Mouse (Mus musculus): Measurements from ENCODE around the gene Serpinb3a. TPM values are rescaled to one million over a fixed set of nuclear protein-coding genes. Genes with fewer than 3 reads are reported as not detected.

Gene Serpinb3a
- polyA plus RNA-seq, 2 experiments = not detected

DNA sequence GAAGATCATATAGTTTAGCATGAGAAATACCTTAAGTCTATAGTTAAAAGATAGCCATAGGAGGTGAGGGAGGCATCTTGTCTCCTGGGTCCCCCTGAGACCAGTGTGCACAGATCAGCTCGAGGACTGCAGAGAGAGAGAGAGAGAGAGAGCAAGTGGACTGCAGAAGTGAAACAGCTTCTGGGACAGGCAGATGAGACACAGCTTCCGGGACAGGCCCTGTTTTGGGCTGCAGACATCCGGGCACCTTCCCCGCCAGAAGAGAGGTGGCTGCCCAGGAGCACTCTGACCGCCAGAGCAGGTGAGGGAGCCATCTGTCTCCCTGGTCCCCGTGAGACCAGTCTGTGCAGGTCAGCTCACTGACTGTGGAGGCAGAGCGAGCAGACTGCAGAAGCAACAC lies 36.9 kb downstream of the Serpinb3a start:
- Histone ChIP-seq H3K4me3 (ENCODE audit: insufficient read depth in 1 of 2, low read depth in 2 of 2, low read length in 2 of 2) (no peak overlapping the region), H3K4me1 (replicated peaks; ENCODE audit: control insufficient read depth in 2 of 2, insufficient read depth in 2 of 2, low read length in 1 of 2) (no peaks in the 10 kb centered on the region), H3K36me3 (replicated peaks; ENCODE audit: control insufficient read depth, insufficient read depth, low read depth) (no peaks in the 10 kb centered on the region), H3K9ac (replicated peaks) (no peak overlapping the region), H3K4me2 (ENCODE audit: low read depth) (no peak overlapping the region), H3K9me3 (ENCODE audit: control insufficient read depth, low read length) (no peaks in the 10 kb centered on the region), H3K27ac (no peak overlapping the region), H3K27me3 (ENCODE audit: control insufficient read depth, insufficient read depth, low read length) (no peaks in the 10 kb centered on the region)
- DNase-seq (ENCODE audit: low read depth in 3 of 3, low spot score in 3 of 3) = no peak
- 48% methylated on average over 7 of the region's 7 CpGs for WGBS (ENCODE audit: insufficient replicate concordance)
- TF ChIP-seq EP300 (IDR thresholded peaks at IDR 0.05; ENCODE audit: low read depth) (no peak), CTCF (IDR thresholded peaks at IDR 0.05; ENCODE audit: low read depth) (no peak)
- no peak for ATAC-seq (ENCODE audit: insufficient read depth)

DNA sequence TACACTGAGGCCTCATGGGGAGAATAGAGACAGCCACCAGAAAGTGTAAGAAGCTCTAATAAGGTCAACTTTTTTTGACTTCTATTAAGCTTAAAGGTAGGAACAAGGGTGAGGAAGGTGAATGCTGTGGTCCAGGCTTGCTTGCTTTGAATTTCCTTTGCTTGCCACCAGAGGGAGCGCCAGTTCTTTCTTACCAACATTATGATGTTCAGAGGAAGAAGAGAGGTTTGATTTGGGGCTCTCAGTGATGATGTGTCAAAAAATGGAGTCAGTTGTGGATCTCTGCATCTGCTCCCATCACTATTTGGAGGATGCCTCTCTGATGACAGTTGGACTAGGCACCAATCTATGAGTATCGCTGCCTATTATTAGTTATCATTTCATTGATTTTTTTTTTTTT lies 37.6 kb downstream of the Serpinb3a start:
- no peak overlapping the region for H3K4me2 ChIP-seq (ENCODE audit: low read depth)
- peak; percentile 49 for TF ChIP-seq CTCF (IDR thresholded peaks at IDR 0.05; ENCODE audit: low read depth)
- TF ChIP-seq EP300 (IDR thresholded peaks at IDR 0.05; ENCODE audit: low read depth) = no peak
- H3K9me3 ChIP-seq (ENCODE audit: control insufficient read depth, low read length) = no peaks in the 10 kb centered on the region
- no peak overlapping the region for H3K9ac ChIP-seq (replicated peaks)
- H3K4me3 ChIP-seq (ENCODE audit: insufficient read depth in 1 of 2, low read depth in 2 of 2, low read length in 2 of 2) = no peak overlapping the region
- H3K36me3 ChIP-seq (replicated peaks; ENCODE audit: control insufficient read depth, insufficient read depth, low read depth) = no peaks in the 10 kb centered on the region
- WGBS (ENCODE audit: insufficient replicate concordance) = 36% methylated on average over 2 of the region's 2 CpGs
- no peaks in the 10 kb centered on the region for H3K27me3 ChIP-seq (ENCODE audit: control insufficient read depth, insufficient read depth, low read length)
- no peak for ATAC-seq (ENCODE audit: insufficient read depth)
- H3K4me1 ChIP-seq (replicated peaks; ENCODE audit: control insufficient read depth in 2 of 2, insufficient read depth in 2 of 2, low read length in 1 of 2) = no peaks in the 10 kb centered on the region
- no peak for DNase-seq (ENCODE audit: low read depth in 3 of 3, low spot score in 3 of 3)
- no peak overlapping the region for H3K27ac ChIP-seq

DNA sequence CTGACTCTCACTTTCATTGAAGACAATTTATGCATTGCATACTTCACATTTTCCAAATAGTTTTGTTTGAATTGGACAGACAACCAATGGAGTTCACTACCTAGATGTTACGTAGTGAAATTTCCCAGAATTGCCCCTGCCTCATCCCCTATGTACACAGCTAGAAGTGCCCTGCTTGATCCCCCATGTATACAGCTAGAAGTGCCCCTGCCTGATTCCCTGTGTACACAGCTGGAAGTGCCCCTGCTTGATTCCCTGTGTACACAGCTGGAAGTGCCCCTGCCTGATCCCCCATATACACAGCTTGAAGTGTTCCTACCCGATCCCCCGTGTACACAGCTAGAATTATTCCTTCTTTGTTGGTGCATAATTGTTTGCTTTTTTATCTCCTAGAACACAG lies 45.8 kb downstream of the Serpinb3a start:
- H3K4me2 ChIP-seq (ENCODE audit: low read depth) = no peak overlapping the region
- no peak overlapping the region for H3K9ac ChIP-seq (replicated peaks)
- no peak overlapping the region for H3K27ac ChIP-seq
- H3K9me3 ChIP-seq (ENCODE audit: control insufficient read depth, low read length) = no peaks in the 10 kb centered on the region
- WGBS (ENCODE audit: insufficient replicate concordance) = 60% methylated on average over 3 of the region's 3 CpGs
- TF ChIP-seq CTCF (IDR thresholded peaks at IDR 0.05; ENCODE audit: low read depth) (no peak), EP300 (IDR thresholded peaks at IDR 0.05; ENCODE audit: low read depth) (no peak)
- no peak overlapping the region for H3K4me3 ChIP-seq (ENCODE audit: insufficient read depth in 1 of 2, low read depth in 2 of 2, low read length in 2 of 2)
- no peaks in the 10 kb centered on the region for H3K4me1 ChIP-seq (replicated peaks; ENCODE audit: control insufficient read depth in 2 of 2, insufficient read depth in 2 of 2, low read length in 1 of 2)
- ATAC-seq (ENCODE audit: insufficient read depth) = no peak
- no peak for DNase-seq (ENCODE audit: low read depth in 3 of 3, low spot score in 3 of 3)
- no peaks in the 10 kb centered on the region for H3K27me3 ChIP-seq (ENCODE audit: control insufficient read depth, insufficient read depth, low read length)
- H3K36me3 ChIP-seq (replicated peaks; ENCODE audit: control insufficient read depth, insufficient read depth, low read depth) = no peaks in the 10 kb centered on the region

DNA sequence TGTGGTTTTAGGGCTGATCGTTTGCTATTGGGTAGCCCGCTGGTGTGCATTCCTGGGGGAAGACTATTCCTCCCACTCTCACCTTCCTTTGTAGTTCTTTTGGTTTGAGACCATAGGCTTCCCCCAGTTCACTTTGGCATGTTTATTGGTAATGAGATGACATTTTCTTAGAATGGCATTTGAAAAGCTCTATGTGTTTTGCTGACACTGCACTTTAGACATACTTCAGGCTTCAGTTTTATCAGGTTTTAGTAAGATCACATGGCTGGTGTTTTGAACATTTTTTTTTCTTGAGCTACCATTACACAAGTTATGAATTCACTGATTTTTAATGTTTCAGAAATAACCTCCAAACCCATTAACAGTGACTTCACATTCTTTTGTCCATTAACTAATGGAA lies 50.3 kb downstream of the Serpinb3a start:
- Histone ChIP-seq H3K27me3 (ENCODE audit: control insufficient read depth, insufficient read depth, low read length) (no peaks in the 10 kb centered on the region), H3K9ac (replicated peaks) (no peak overlapping the region), H3K4me2 (ENCODE audit: low read depth) (no peak overlapping the region), H3K36me3 (replicated peaks; ENCODE audit: control insufficient read depth, insufficient read depth, low read depth) (no peaks in the 10 kb centered on the region), H3K4me3 (ENCODE audit: insufficient read depth in 1 of 2, low read depth in 2 of 2, low read length in 2 of 2) (no peak overlapping the region), H3K27ac (no peak overlapping the region), H3K9me3 (ENCODE audit: control insufficient read depth, low read length) (no peaks in the 10 kb centered on the region), H3K4me1 (replicated peaks; ENCODE audit: control insufficient read depth in 2 of 2, insufficient read depth in 2 of 2, low read length in 1 of 2) (no peaks in the 10 kb centered on the region)
- DNase-seq (ENCODE audit: low read depth in 3 of 3, low spot score in 3 of 3) = no peak
- WGBS (ENCODE audit: insufficient replicate concordance) = 66% methylated on average over 2 of the region's 2 CpGs
- no peak for ATAC-seq (ENCODE audit: insufficient read depth)
- TF ChIP-seq CTCF (IDR thresholded peaks at IDR 0.05; ENCODE audit: low read depth) (no peak), EP300 (IDR thresholded peaks at IDR 0.05; ENCODE audit: low read depth) (no peak)

DNA sequence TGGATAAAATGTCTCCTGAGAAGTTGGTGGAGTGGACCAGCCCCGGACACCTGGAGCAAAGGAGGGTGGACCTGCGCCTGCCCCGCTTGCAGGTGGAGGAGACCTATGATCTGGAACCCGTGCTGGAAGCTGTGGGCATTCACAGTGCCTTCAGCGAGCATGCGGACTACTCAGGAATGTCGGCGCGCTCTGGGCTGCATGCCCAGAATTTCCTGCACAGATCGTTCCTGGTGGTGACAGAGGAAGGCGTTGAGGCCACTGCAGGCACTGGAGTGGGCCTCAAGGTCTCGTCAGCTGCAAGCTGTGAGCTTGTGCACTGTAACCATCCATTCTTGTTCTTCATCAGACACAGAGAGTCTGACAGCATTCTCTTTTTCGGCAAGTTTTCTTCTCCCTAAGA lies 51.7 kb downstream of the Serpinb3a start:
- Histone ChIP-seq H3K4me3 (ENCODE audit: insufficient read depth in 1 of 2, low read depth in 2 of 2, low read length in 2 of 2) (no peak overlapping the region), H3K36me3 (replicated peaks; ENCODE audit: control insufficient read depth, insufficient read depth, low read depth) (no peaks in the 10 kb centered on the region), H3K4me2 (ENCODE audit: low read depth) (no peak overlapping the region), H3K9ac (replicated peaks) (no peak overlapping the region), H3K9me3 (ENCODE audit: control insufficient read depth, low read length) (no peaks in the 10 kb centered on the region), H3K4me1 (replicated peaks; ENCODE audit: control insufficient read depth in 2 of 2, insufficient read depth in 2 of 2, low read length in 1 of 2) (no peaks in the 10 kb centered on the region), H3K27ac (no peak overlapping the region), H3K27me3 (ENCODE audit: control insufficient read depth, insufficient read depth, low read length) (no peaks in the 10 kb centered on the region)
- ATAC-seq (ENCODE audit: insufficient read depth) (no peak), DNase-seq (ENCODE audit: low read depth in 3 of 3, low spot score in 3 of 3) (no peak)
- 55% methylated on average over 13 of the region's 13 CpGs for WGBS (ENCODE audit: insufficient replicate concordance)
- TF ChIP-seq CTCF (IDR thresholded peaks at IDR 0.05; ENCODE audit: low read depth) (no peak), EP300 (IDR thresholded peaks at IDR 0.05; ENCODE audit: low read depth) (no peak)

Other genes with a start within 250 kb of the Serpinb3a start
- 0.02 TPM in 1 of 2 replicates, not detected in the other for gene Serpinb5, start 191.1 kb downstream of the Serpinb3a start, polyA plus RNA-seq (2012; rRNA removed)
- not detected in 2 replicates for gene Serpinb5, start 191.1 kb downstream of the Serpinb3a start, polyA plus RNA-seq (2014; fragmentation: Nextera tagmentation; extraction: Ambion mirVana)
- not detected in 2 replicates for gene Serpinb12, start 117.9 kb downstream of the Serpinb3a start, polyA plus RNA-seq (2012; rRNA removed)
- not detected in 2 replicates for gene Serpinb12, start 117.9 kb downstream of the Serpinb3a start, polyA plus RNA-seq (2014; fragmentation: Nextera tagmentation; extraction: Ambion mirVana)
- not detected in 2 replicates for gene Serpinb13, start 71.3 kb downstream of the Serpinb3a start, polyA plus RNA-seq (2012; rRNA removed)
- not detected in 2 replicates for gene Serpinb13, start 71.3 kb downstream of the Serpinb3a start, polyA plus RNA-seq (2014; fragmentation: Nextera tagmentation; extraction: Ambion mirVana)
- not detected in 2 replicates for gene Serpinb3d, start 31.2 kb upstream of the Serpinb3a start, polyA plus RNA-seq (2012; rRNA removed)
- gene Serpinb3d, start 31.2 kb upstream of the Serpinb3a start, polyA plus RNA-seq (2014; fragmentation: Nextera tagmentation; extraction: Ambion mirVana) = not detected in 2 replicates
- gene Serpinb3b, start 226.1 kb upstream of the Serpinb3a start, polyA plus RNA-seq (2012; rRNA removed) = not detected in 2 replicates
- gene Serpinb3b, start 226.1 kb upstream of the Serpinb3a start, polyA plus RNA-seq (2014; fragmentation: Nextera tagmentation; extraction: Ambion mirVana) = not detected in 2 replicates
- gene Serpinb3c, start 226.1 kb upstream of the Serpinb3a start, polyA plus RNA-seq (2012; rRNA removed) = not detected in 2 replicates
- not detected in 2 replicates for gene Serpinb3c, start 226.1 kb upstream of the Serpinb3a start, polyA plus RNA-seq (2014; fragmentation: Nextera tagmentation; extraction: Ambion mirVana)